Mouse (Mus musculus) heart, postnatal 0 days (tissue): ENCODE results near the gene Ptpro. TPM values are rescaled to one million over a fixed set of nuclear protein-coding genes. Genes with fewer than 3 reads are reported as not detected.

ENCODE experiments used
- ATAC-seq: fragments of 200-750 bp; cut with Nextera tagmentation; 2 replicates; pipeline ENCODE4 v1.8.0; 2017; ENCODE audit warnings: low read depth, moderate number of reproducible peaks, moderate library complexity; ENCODE audit not compliant: insufficient read depth
- DNase-seq: peaks from one replicate; pipeline ENCODE4 v3.0.0-alpha.2; 2016; ENCODE audit warnings: low spot score
- H3K27ac ChIP-seq: fragments of 300-500 bp; sonication (generic); 2 replicates; pipeline ENCODE4 v1.5.1; 2014; ENCODE audit warnings: low read depth, mild to moderate bottlenecking
- H3K27me3 ChIP-seq: fragments of 300-500 bp; sonication (generic); 2 replicates; pipeline ENCODE4 v1.6.1; 2014; ENCODE audit warnings: low read length, mixed read lengths; ENCODE audit not compliant: control insufficient read depth, insufficient read depth
- H3K36me3 ChIP-seq: fragments of 300-500 bp; sonication (generic); replicated peaks from 2 replicates; pipeline ENCODE4 v1.6.1; 2014; ENCODE audit warnings: low read length, mixed read lengths; ENCODE audit not compliant: control insufficient read depth, insufficient read depth
- H3K4me1 ChIP-seq: fragments of 300-500 bp; sonication (generic); 2 replicates; pipeline ENCODE4 v1.6.1; 2014; ENCODE audit warnings: antibody characterized with exemption; ENCODE audit not compliant: control insufficient read depth, insufficient read depth
- H3K4me2 ChIP-seq: fragments of 300-500 bp; sonication (generic); 2 replicates; pipeline ENCODE4 v1.6.1; 2014; ENCODE audit warnings: low read depth, mild to moderate bottlenecking, low read length, moderate library complexity
- H3K4me3 ChIP-seq: fragments of 300-500 bp; sonication (generic); 2 replicates; pipeline ENCODE4 v1.5.1; 2014; ENCODE audit warnings: low read depth, low read length
- H3K9ac ChIP-seq: fragments of 300-500 bp; sonication (generic); replicated peaks from 2 replicates; pipeline ENCODE4 v1.6.1; 2014; ENCODE audit warnings: low read depth, low read length, mixed read lengths
- H3K9me3 ChIP-seq: fragments of 300-500 bp; sonication (generic); replicated peaks from 2 replicates; pipeline ENCODE4 v1.6.1; 2016; ENCODE audit warnings: low read length; ENCODE audit not compliant: control insufficient read depth
- CTCF ChIP-seq: IDR thresholded peaks from 2 replicates; pipeline ENCODE4 v1.5.1; 2016; ENCODE audit warnings: antibody characterized with exemption, control low read depth, low read depth
- EP300 ChIP-seq: IDR thresholded peaks from 2 replicates; pipeline ENCODE4 v1.6.1; 2016; ENCODE audit warnings: antibody characterized with exemption, low read depth
- WGBS: fragments of 180-500 bp; shearing (Covaris S2); extraction: QIAGEN DNeasy Blood & Tissue Kit; methylation state at CpG from one replicate; pipeline ENCODE4 v1.1.7; 2014; 5-methylcytosine and 5-hydroxymethylcytosine counted together
- polyA plus RNA-seq: library from polyadenylated mRNA; unstranded; fragments of >200 nt; fragmentation: Nextera tagmentation; extraction: Ambion mirVana; gene quantifications from 2 replicates; pipeline ENCODE4 v1.2.1, GENCODE M21; 2015
- total RNA-seq: library from RNA; depleted of rRNA; stranded (reverse); fragments of >200 nt; gene quantifications from 2 replicates; pipeline ENCODE4 v1.2.3, GENCODE M21; 2014; ENCODE audit warnings: low replicate concordance

Ptpro gene
- total and polyA plus RNA-seq, 2 experiments from 2014 or later, result 2.3 to 3.6 TPM

DNA sequence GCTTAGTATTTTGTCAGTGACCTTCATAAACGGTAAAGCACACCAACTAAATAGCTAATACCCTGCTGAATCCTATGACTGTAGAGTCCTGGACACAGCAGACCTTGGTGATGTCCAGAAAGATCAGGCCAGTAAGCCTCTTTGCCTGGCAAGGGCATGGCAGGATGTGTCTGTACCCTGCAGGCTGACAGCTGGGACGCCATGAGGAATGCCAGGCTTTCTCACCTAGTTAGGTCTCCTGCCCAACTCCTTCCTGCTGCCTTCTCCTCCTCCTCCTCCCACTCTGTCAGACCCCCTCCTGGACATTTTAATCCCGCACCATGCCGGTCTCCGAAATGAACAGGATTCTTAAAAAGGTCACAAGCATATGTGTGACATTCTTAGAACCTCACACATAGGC lies 211.7 kb downstream of the Ptpro start:
- Histone ChIP-seq H3K4me2 (no peak overlapping the region), H3K36me3 (no peaks in the 10 kb centered on the region), H3K27me3 (no peaks in the 10 kb centered on the region), H3K27ac (0 out of 2 replicates have a peak overlapping the region, but pooled peaks have one; percentile 86), H3K4me3 (no peak overlapping the region), H3K9ac (no peak overlapping the region), H3K4me1 (peaks cover 15% of the 10 kb centered on the region; the same call in 1 of the 2 replicates), H3K9me3 (no peaks in the 10 kb centered on the region)
- no peak for ATAC-seq
- TF ChIP-seq EP300 (no peak), CTCF (no peak)
- 77% methylated on average over 5 of the region's 5 CpGs for WGBS
- DNase-seq, result no peak

DNA sequence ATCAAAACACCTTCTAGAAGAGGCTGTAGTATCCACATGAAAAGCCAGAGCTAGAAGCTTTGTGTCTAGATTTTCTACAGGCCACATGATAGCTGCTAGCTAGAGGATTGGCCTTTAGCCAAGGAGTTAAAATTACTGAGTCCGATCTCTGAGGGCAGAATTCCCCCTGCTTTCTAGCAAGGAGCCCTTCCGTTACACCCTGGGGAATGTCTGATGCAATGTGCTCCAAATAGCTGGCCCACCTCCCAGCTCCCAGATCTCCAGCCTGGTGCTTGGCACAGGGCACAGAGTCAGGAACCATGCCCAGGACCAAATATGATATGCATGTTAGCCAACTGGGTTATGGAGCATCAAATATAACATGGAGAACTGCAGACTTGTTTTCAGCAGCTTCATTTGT lies 213.1 kb downstream of the Ptpro start:
- TF ChIP-seq EP300 (peak; percentile 94), CTCF (no peak)
- peak overlapping the region; percentile 86 for H3K27ac ChIP-seq
- no peak overlapping the region for H3K4me3 ChIP-seq
- ATAC-seq (peak; percentile 97), DNase-seq (peak; percentile 96)
- H3K27me3 ChIP-seq, result no peaks in the 10 kb centered on the region
- 3% methylated on average over 2 of the region's 2 CpGs for WGBS
- H3K4me1 ChIP-seq, result peaks cover 16% of the 10 kb centered on the region
- no peaks in the 10 kb centered on the region for H3K36me3 ChIP-seq
- no peaks in the 10 kb centered on the region for H3K9me3 ChIP-seq
- H3K4me2 ChIP-seq, result no peak overlapping the region
- no peak overlapping the region for H3K9ac ChIP-seq

DNA sequence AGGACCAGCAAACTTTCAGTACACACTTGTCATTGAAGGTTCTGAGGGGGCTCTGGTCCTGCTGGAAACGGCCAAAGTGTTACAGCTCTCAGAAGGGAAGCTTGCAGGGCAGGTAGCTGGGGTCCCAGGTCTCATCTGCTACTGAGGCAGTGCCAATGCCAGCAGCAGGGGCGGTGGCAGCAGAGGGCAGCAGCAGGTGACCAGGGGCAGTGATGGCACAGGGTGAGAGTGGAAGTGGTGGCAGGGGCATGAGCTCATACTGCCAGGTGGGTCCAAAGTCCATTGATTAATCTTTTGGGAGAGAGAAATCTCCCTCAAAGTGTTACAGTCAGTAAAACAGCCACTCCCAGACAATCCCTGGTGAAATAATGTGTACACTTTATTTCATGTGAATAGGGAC lies 214.1 kb downstream of the Ptpro start:
- no peaks in the 10 kb centered on the region for H3K27me3 ChIP-seq
- H3K27ac ChIP-seq, result peak overlapping the region; percentile 86
- H3K9me3 ChIP-seq, result no peaks in the 10 kb centered on the region
- no peak for TF ChIP-seq CTCF
- no peak for TF ChIP-seq EP300
- H3K36me3 ChIP-seq, result no peaks in the 10 kb centered on the region
- H3K4me2 ChIP-seq, result no peak overlapping the region
- no peak overlapping the region for H3K9ac ChIP-seq
- no peak for ATAC-seq
- DNase-seq, result no peak
- WGBS, result 69% methylated on average over 2 of the region's 2 CpGs
- peaks cover 24% of the 10 kb centered on the region for H3K4me1 ChIP-seq
- no peak overlapping the region for H3K4me3 ChIP-seq

DNA sequence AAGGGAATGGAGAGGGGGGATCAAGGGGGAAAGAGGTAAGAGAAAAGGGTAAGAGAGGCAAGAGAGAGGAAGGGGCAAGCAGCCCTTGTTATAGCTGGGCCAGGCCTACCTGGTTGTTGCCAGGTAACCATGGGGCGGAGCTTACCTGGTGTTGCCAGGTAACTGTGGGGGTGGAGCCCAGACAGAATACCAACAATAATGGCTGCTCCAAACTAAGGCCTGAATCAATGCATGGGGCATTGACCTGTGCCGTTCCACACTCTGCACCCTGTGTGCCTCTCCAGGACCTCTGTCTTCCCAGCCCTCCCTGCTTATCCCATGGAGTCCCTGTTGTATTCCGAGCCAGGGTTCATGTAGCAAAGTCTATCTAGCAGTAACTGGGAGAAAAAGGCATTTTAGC lies 215.6 kb downstream of the Ptpro start:
- no peak for ATAC-seq
- no peak overlapping the region for H3K4me2 ChIP-seq
- no peaks in the 10 kb centered on the region for H3K9me3 ChIP-seq
- WGBS, result 93% methylated on average over 3 of the region's 3 CpGs
- H3K27ac ChIP-seq, result no peak overlapping the region
- peaks cover 24% of the 10 kb centered on the region for H3K4me1 ChIP-seq
- no peak for DNase-seq
- no peaks in the 10 kb centered on the region for H3K36me3 ChIP-seq
- no peaks in the 10 kb centered on the region for H3K27me3 ChIP-seq
- no peak overlapping the region for H3K9ac ChIP-seq
- H3K4me3 ChIP-seq, result no peak overlapping the region
- no peak for TF ChIP-seq EP300
- TF ChIP-seq CTCF, result no peak

DNA sequence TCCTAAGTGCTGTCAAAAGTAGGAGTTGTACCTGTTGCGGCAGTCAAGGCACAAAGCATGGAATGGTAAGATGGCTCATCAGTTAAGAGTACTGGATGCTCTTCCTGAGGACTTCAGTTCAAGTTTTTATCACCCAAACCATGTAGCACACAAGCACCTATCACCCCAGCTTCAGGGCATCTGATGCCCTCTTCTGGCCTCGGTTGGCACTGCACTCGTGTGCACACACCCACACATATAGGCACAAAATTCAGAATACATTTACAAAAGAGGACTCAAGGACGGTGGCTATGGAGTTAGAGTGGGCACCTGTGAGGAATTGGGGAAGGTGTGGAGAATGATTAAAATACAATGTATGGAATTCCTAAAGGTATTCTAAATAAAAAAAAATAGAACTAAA lies 217.4 kb downstream of the Ptpro start:
- Histone ChIP-seq H3K9me3 (no peaks in the 10 kb centered on the region), H3K4me3 (no peak overlapping the region), H3K27me3 (no peaks in the 10 kb centered on the region), H3K36me3 (no peaks in the 10 kb centered on the region), H3K4me1 (peaks cover 24% of the 10 kb centered on the region), H3K9ac (no peak overlapping the region), H3K4me2 (no peak overlapping the region), H3K27ac (no peak overlapping the region)
- no peak for DNase-seq
- TF ChIP-seq CTCF, result 0 out of 2 replicates have a peak, but pooled peaks have one; percentile 7
- no peak for TF ChIP-seq EP300
- ATAC-seq, result no peak
- 95% methylated on average over 4 of the region's 4 CpGs for WGBS

DNA sequence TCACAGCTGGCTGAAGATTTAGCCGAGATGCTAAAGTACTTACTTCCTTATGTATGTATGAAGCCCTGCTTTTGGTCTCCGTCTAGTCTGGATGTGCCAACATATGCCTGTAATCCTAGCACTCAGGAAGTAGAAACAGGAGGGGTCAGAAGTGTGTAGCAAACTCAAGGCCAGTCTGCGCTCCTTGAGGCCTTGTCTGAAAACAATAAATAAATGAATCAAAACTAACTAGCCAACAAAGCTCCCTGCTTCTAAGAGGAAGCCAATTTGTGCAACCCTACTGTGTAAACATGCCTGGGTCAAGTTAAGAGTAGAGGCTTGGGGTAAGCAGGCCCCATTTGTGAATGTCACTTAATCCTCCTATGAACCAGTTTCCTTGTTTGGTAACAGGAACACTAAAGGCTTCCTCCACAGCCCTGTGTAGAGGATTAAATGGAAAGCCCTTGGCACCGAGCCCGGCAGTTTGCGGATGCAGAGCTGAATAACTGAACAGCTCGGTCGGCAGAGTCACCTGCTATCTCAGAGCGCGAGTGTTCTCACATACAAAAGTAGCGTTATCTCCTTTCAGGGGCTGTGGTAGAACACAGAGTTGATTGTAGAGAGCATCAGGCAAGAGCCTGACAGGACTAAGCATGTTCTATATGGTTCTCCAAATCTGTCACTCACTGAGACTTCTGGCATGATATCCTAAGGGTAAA lies 218.9 kb downstream of the Ptpro start:
- WGBS, result 7% methylated on average over 11 of the region's 11 CpGs
- TF ChIP-seq EP300 (peak; percentile 58; the same call in 1 of the 2 replicates), CTCF (no peak)
- ATAC-seq, result peak; percentile 90

More for the DNA sequence above, 218.9 kb downstream of the Ptpro start:
- Histone ChIP-seq H3K27ac (peak overlapping the region; percentile 88), H3K4me1 (peaks cover 18% of the 10 kb centered on the region), H3K4me2 (no peak overlapping the region), H3K36me3 (peaks cover 3% of the 10 kb centered on the region; the same call in 1 of the 2 replicates), H3K4me3 (no peak overlapping the region), H3K27me3 (no peaks in the 10 kb centered on the region), H3K9me3 (peaks cover 3% of the 10 kb centered on the region; the same call in 1 of the 2 replicates), H3K9ac (no peak overlapping the region)
- DNase-seq, result peak; percentile 91
